Mouse (Mus musculus) small intestine, adult 2 months (tissue): Measurements from ENCODE around the gene Cldnd2. TPM values are rescaled to one million over a fixed set of nuclear protein-coding genes. Genes with fewer than 3 reads are reported as not detected.

Source experiments
- H3K27ac ChIP-seq: fragments of 200-500 bp; 2 replicates; pipeline ENCODE4 v1.5.1; 2012; ENCODE audit warnings: low read depth, low read length, control low read depth, inconsistent platforms; ENCODE audit not compliant: insufficient read depth
- H3K27me3 ChIP-seq: fragments of 200-500 bp; 2 replicates; pipeline ENCODE4 v1.6.1; 2012; ENCODE audit warnings: mild to moderate bottlenecking, moderate library complexity, low read length, inconsistent platforms; ENCODE audit not compliant: control insufficient read depth, insufficient read depth
- H3K36me3 ChIP-seq: fragments of 200-500 bp; 2 replicates; pipeline ENCODE4 v1.6.1; 2012; ENCODE audit warnings: mild to moderate bottlenecking, low read length, control low read depth, inconsistent platforms; ENCODE audit not compliant: control insufficient read depth, insufficient read depth
- H3K4me1 ChIP-seq: fragments of 200-500 bp; 2 replicates; pipeline ENCODE4 v1.6.1; 2012; ENCODE audit warnings: low read length, inconsistent platforms, mixed read lengths; ENCODE audit not compliant: control insufficient read depth, insufficient read depth, insufficient read length
- H3K4me3 ChIP-seq: fragments of 200-500 bp; 2 replicates; pipeline ENCODE4 v1.5.1; 2012; ENCODE audit warnings: low read depth, mild to moderate bottlenecking, control low read depth, inconsistent platforms, low read length, moderate library complexity
- CTCF ChIP-seq: fragments of 200-500 bp; IDR thresholded peaks from 2 replicates; pipeline ENCODE4 v1.5.1; 2012; ENCODE audit warnings: low read depth, mild to moderate bottlenecking, control low read depth, inconsistent platforms, low read length, moderate library complexity, mixed read lengths; ENCODE audit not compliant: insufficient replicate concordance, insufficient read length; ENCODE audit errors: extremely low read depth
- POLR2A ChIP-seq: fragments of 200-500 bp; IDR thresholded peaks from 2 replicates; pipeline ENCODE4 v1.6.1; 2012; ENCODE audit warnings: low read depth, mild to moderate bottlenecking, control low read depth, inconsistent platforms, low read length, moderate library complexity
- WGBS: fragments of 180-500 bp; shearing (Covaris S2); methylation state at CpG from one replicate; pipeline ENCODE4 v1.1.7; 2018; 5-methylcytosine and 5-hydroxymethylcytosine counted together
- polyA plus RNA-seq: library from polyadenylated mRNA; depleted of rRNA; stranded (reverse); fragments of >200 nt; gene quantifications from 2 replicates; pipeline ENCODE4 v1.2.3, GENCODE M21; 2012

The Cldnd2 gene
- polyA plus RNA-seq, 1 experiment = not detected

DNA sequence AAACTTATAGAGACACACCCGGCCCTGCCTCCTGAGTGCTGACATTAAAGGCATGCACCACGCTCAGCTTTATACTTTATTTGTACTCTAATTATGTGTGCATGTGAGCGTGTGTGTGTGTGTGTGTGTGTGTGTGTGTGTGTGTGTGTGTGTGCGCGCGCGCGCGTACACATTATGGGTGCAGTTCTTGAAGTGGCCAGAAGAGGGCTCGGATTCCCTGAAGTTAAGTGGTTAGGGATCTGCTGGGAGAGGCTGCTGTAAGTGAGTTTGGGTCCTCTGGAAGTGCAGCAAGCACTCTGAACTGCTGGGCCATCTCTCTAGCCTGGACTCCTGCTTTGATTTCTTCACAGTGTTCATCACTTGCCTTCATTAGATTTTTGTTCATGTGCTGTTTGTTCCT is 23.3 kb upstream of the Cldnd2 start:
- no peak for TF ChIP-seq CTCF
- 80% methylated on average over 10 of the region's 10 CpGs for WGBS
- H3K4me1 ChIP-seq = no peaks in the 10 kb centered on the region

DNA sequence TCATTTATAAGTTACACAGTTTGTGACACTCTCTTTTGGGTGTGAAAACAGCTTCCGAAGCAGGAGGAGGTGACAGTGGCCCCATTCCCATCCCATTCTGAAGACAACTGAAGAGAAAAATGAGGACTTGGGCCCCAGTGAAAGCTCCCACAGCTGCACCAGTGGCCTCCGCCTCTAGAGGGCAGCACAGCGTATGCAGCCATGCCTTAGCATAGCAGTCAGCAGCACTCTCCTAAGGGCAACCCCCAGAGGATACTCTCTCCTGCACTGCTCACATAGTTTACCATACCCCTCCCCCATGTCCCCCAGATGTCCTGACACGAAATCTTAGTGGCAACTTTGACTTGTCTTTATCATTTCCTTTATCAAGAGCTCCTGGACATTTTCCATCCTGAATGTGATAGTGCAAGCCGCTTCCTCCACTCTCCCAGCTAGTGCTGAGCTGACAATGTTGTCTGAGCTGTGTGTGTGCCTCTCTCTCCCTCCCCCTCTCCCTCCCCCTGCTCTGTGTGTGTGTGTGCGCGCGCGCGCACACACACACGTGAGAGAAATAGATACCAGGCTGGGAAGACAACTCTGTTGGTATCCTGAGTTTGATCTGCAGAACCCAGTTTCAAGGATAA is 17.5 kb upstream of the Cldnd2 start:
- TF ChIP-seq CTCF (peak; percentile 99; the same call in 1 of the 2 replicates), POLR2A (no peak)
- Histone ChIP-seq H3K4me1 (no peaks in the 10 kb centered on the region), H3K4me3 (no peak overlapping the region), H3K27me3 (no peaks in the 10 kb centered on the region), H3K27ac (no peak overlapping the region), H3K36me3 (no peaks in the 10 kb centered on the region)
- WGBS = 17% methylated on average over 11 of the region's 11 CpGs

More for the DNA sequence above, 23.3 kb upstream of the Cldnd2 start:
- Histone ChIP-seq H3K27me3 (no peaks in the 10 kb centered on the region), H3K36me3 (no peaks in the 10 kb centered on the region), H3K4me3 (no peak overlapping the region), H3K27ac (no peak overlapping the region)

DNA sequence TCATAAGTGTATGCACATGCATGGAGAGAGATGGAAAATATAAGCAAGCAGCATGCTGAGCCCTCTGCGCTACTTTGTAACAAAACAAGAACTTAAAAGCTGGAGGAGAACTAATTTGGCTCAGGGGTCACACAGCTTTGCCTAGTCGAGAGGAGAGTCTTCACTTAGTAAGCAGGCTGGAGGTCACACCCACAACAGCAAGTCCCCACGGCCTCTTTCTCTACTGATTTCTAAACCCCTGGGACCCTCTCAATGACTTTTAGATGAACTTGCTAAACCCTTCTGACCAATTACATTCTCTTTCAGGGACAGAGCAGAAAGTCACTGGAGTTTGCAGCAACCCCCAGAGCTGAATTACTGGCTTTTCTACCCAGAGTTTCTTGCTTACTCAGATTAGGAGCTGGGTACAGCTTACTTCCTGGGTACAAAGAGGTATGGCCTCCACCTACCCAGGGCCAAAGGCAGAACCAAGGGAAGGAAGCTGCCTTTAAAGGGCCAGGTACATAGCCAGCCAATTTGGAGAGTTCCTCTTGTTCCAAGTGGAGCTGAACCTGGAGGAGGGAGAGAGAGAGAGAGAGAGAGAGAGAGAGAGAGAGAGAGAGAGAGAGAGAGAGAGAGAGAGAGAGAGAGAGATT is 16.5 kb upstream of the Cldnd2 start:
- Histone ChIP-seq H3K4me3 (no peak overlapping the region), H3K27ac (no peak overlapping the region), H3K4me1 (no peaks in the 10 kb centered on the region), H3K27me3 (no peaks in the 10 kb centered on the region), H3K36me3 (no peaks in the 10 kb centered on the region)
- WGBS = 48% methylated on average over 3 of the region's 3 CpGs
- TF ChIP-seq CTCF = no peak
- no peak for TF ChIP-seq POLR2A

DNA sequence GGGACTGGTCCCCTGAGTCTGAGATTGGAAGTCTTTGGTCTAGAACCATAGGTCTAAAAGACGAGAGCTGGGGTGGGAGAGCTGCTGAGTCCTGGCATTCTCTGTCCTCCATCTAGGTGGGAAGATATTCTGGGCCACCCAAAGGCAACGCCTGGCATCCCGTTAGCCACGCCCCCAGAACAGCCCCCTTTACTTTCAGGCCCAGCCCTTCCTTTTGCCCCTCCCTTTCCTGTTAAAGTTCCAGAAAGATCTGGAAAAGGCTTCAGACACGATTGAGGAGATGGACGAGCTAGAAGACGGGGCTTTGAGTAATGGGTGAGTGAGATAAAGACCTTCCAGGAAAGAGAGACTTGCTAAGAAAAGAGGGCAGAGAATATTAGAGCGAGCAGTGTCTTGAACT is 13.2 kb upstream of the Cldnd2 start, which contains the start of gene Lim2:
Gene Lim2, plus strand, starts transcription at position 265 of the 400 bp plus-strand sequence.
- TF ChIP-seq CTCF (no peak), POLR2A (no peak)
- H3K27ac ChIP-seq = no peak within 1 kb of the TSS
- WGBS = 79% methylated on average over 8 of the region's 8 CpGs

DNA sequence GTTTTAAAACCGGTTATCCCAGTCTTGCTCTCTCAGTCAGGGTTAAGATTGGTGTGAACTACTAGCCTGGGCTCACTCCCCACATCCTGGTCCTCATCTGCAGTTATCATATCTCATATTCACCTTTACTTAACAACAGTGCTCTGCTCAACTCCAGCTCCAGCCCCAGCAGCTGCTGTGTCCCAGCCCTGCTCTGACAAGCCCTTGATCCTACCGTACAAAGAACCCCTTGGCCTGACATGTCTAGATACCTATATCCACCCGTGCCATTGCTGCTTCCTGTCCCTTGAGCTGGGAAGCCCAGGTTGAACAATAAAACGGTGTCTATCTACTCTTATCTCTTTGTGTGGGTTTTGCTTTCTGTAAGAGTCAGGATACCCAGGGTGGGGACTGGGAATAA is 11.1 kb upstream of the Cldnd2 start:
- Histone ChIP-seq H3K27ac (no peak overlapping the region), H3K27me3 (no peaks in the 10 kb centered on the region), H3K4me1 (no peaks in the 10 kb centered on the region), H3K4me3 (no peak overlapping the region), H3K36me3 (no peaks in the 10 kb centered on the region)
- no peak for TF ChIP-seq CTCF
- WGBS = 20% methylated on average over 4 of the region's 4 CpGs

More for the DNA sequence above, 13.2 kb upstream of the Cldnd2 start, which contains the start of gene Lim2:
- Histone ChIP-seq H3K4me3 (no peak within 1 kb of the TSS), H3K4me1 (no peaks in the 10 kb centered on the region), H3K36me3 (no peaks in the 10 kb centered on the region), H3K27me3 (no peaks in the 10 kb centered on the region)

DNA sequence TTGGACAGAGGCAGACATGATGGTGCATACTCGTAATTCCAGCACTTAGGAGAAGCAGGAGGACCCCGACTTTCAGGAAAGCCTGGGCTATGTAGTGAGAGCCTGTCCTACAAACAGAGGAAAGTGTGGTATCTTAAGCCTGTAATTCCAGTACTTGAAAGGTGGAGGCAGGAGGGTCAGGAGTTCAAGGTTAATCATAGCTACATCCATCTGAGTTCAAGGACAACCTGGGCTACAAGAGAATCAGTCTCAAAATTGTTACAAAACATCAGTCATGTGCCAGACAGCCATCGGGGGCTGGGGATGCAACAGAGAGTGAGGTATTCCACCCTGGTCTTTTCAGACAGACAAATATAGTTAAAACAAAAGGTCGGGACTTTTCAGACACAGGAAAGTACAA is 7.7 kb upstream of the Cldnd2 start:
- 68% methylated on average over 4 of the region's 4 CpGs for WGBS
- Histone ChIP-seq H3K4me3 (no peak overlapping the region), H3K36me3 (no peaks in the 10 kb centered on the region), H3K27me3 (no peaks in the 10 kb centered on the region), H3K27ac (no peak overlapping the region), H3K4me1 (no peaks in the 10 kb centered on the region)
- TF ChIP-seq POLR2A = no peak
- no peak for TF ChIP-seq CTCF

DNA sequence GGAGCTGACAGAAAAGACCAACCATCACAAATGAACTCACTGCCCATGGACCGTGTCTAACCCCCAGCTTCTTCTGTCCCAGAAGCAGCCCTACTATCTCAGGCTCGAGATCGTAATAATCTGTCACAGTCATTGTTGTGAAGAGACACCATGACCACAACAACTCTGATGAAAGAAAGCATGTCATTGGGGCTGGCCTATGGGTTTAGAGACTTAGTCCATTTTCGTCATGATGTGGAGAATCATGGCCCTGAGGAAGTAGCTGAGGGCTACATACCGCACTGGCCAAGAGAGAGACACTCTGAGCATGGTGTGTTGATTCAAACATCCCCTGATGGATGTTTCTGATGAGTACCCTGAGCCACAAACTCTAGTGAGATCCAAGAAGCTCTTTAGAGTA is 5.9 kb upstream of the Cldnd2 start:
- Histone ChIP-seq H3K4me3 (no peak overlapping the region), H3K27ac (no peak overlapping the region), H3K4me1 (no peaks in the 10 kb centered on the region), H3K27me3 (no peaks in the 10 kb centered on the region), H3K36me3 (no peaks in the 10 kb centered on the region)
- WGBS = 83% methylated on average over 5 of the region's 5 CpGs
- TF ChIP-seq CTCF (no peak), POLR2A (no peak)
